In the genomic region with DNA sequence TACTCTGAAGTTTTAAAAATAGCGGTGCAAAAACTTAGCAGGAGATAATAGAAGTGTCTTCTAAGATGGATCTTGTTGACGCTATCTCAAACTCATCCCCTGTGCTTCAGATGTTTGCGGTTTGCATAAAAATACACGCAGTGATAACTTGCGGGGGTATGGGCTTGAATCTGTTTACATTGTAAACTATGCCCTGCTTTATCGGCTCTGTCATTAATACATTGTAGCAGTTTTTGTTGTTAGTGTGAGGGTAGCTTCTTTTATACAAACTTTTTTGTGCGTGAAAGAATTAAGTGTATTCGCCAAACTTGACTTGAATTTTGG, we compare ENCODE assay signal across 9 mouse cellular contexts. TPM values are rescaled to one million over a fixed set of nuclear protein-coding genes. Genes with fewer than 3 reads are reported as not detected.
DNase-seq lines count a peak whose midpoint lies in the region; ATAC-seq and TF ChIP-seq lines count a peak whose summit lies in the region.
"Had no signal": no experiment of that assay in that cellular context is flagged by ENCODE, and none has a peak within 500 bp of the region (broad histone marks: within the 10 kb centered on the region; RNA-seq: fewer than 3 reads in every experiment).

No protein-coding gene starts in this region.

- 0 out of 2 replicates have a peak, but pooled peaks cover 3% of the 10 kb centered on the region for H3K36me3 ChIP-seq in embryonic facial prominence, embryonic 14.5 days (ENCODE audit: control insufficient read depth, insufficient read depth, low read length)
- H3K36me3 ChIP-seq in intestine, embryonic 16.5 days (ENCODE audit: control insufficient read depth, insufficient read depth, low read length): no peaks in the 10 kb centered on the region
- H3K36me3 ChIP-seq in neural tube, embryonic 14.5 days (ENCODE audit: control insufficient read depth, insufficient read depth, low read length): no peaks in the 10 kb centered on the region

- no peaks in the 10 kb centered on the region for H3K27me3 ChIP-seq in embryonic facial prominence, embryonic 14.5 days (replicated peaks; ENCODE audit: control insufficient read depth, insufficient read depth, low read length)
- no peaks in the 10 kb centered on the region for H3K27me3 ChIP-seq in intestine, embryonic 16.5 days (replicated peaks; ENCODE audit: control insufficient read depth, insufficient read depth, low read length)
- no peaks in the 10 kb centered on the region for H3K27me3 ChIP-seq in neural tube, embryonic 14.5 days (ENCODE audit: control insufficient read depth, insufficient read depth, low read length)

- peak overlapping the region; percentile 72 for H3K4me2 ChIP-seq in embryonic facial prominence, embryonic 14.5 days (ENCODE audit: low read depth, low read length)
- H3K4me2 ChIP-seq in intestine, embryonic 16.5 days (ENCODE audit: low read depth, low read length): peak overlapping the region; percentile 82
- H3K4me2 ChIP-seq in neural tube, embryonic 14.5 days (ENCODE audit: low read depth, low read length): peak overlapping the region; percentile 96

- intact Hi-C loops in left cerebral cortex, adult 2 months (cut with DNase I): loop anchor here (5.0 kb wide), 1 partner anchor 140 kb away; no protein-coding TSS in a partner anchor

- H3K9ac ChIP-seq in embryonic facial prominence, embryonic 14.5 days (ENCODE audit: low read depth, low read length): peak overlapping the region; percentile 98
- H3K9ac ChIP-seq in intestine, embryonic 16.5 days (ENCODE audit: low read depth, low read length): peak overlapping the region; percentile 98
- peak overlapping the region; percentile 95 for H3K9ac ChIP-seq in neural tube, embryonic 14.5 days (replicated peaks; ENCODE audit: low read depth, low read length)

- no peak for DNase-seq in left cerebral cortex, adult 2 months (ENCODE audit: extremely low spot score in 1 of 2, low spot score in 2 of 2)
- no peak for DNase-seq in left cerebral cortex, adult 9 months (ENCODE audit: low spot score in 2 of 2)
- DNase-seq in embryonic facial prominence, embryonic 14.5 days (ENCODE audit: low spot score): no peak
- DNase-seq in gastrocnemius, postnatal 4 days (ENCODE audit: low spot score in 2 of 2): no peak
- no peak for DNase-seq in adrenal gland, adult 18-20 months (ENCODE audit: low spot score in 2 of 2)
- no peak for DNase-seq in cerebellum, postnatal 25 days

- H3K4me3 ChIP-seq in left cerebral cortex, adult 2 months: peak overlapping the region; percentile 95
- H3K4me3 ChIP-seq in embryonic facial prominence, embryonic 14.5 days (ENCODE audit: low read depth, low read length): peak overlapping the region; percentile 97
- H3K4me3 ChIP-seq in intestine, embryonic 16.5 days (ENCODE audit: low read length): peak overlapping the region; percentile 98
- H3K4me3 ChIP-seq in neural tube, embryonic 14.5 days (ENCODE audit: low read depth, low read length): peak overlapping the region; percentile 88

- H3K4me1 ChIP-seq in embryonic facial prominence, embryonic 14.5 days (ENCODE audit: control insufficient read depth, insufficient read depth, low read length): peaks cover 19% of the 10 kb centered on the region
- H3K4me1 ChIP-seq in intestine, embryonic 16.5 days (ENCODE audit: control insufficient read depth, insufficient read depth, low read length): peaks cover 22% of the 10 kb centered on the region
- H3K4me1 ChIP-seq in neural tube, embryonic 14.5 days (ENCODE audit: control insufficient read depth, insufficient read depth, low read length): peaks cover 19% of the 10 kb centered on the region

- no peak for ATAC-seq in embryonic facial prominence, embryonic 14.5 days (ENCODE audit: low read depth)
- ATAC-seq in intestine, embryonic 16.5 days: no peak
- no peak for ATAC-seq in neural tube, embryonic 14.5 days (ENCODE audit: low read depth)

- WGBS in embryonic facial prominence, embryonic 14.5 days: 5% methylated on average over 8 of the region's 8 CpGs
- WGBS in intestine, embryonic 16.5 days: 7% methylated on average over 8 of the region's 8 CpGs
- 11% methylated on average over 8 of the region's 8 CpGs for WGBS in neural tube, embryonic 14.5 days

- TF ChIP-seq CTCF in left cerebral cortex, adult 2 months (IDR thresholded peaks at IDR 0.05): no peak

- H3K9me3 ChIP-seq in embryonic facial prominence, embryonic 14.5 days (ENCODE audit: control insufficient read depth, low read length): no peaks in the 10 kb centered on the region
- no peaks in the 10 kb centered on the region for H3K9me3 ChIP-seq in intestine, embryonic 16.5 days (ENCODE audit: control insufficient read depth, low read length)
- H3K9me3 ChIP-seq in neural tube, embryonic 14.5 days (ENCODE audit: control insufficient read depth, low read length): no peaks in the 10 kb centered on the region

- no peak overlapping the region for H3K27ac ChIP-seq in left cerebral cortex, adult 2 months
- H3K27ac ChIP-seq in embryonic facial prominence, embryonic 14.5 days (replicated peaks; ENCODE audit: low read depth, low read length): peak overlapping the region; percentile 95
- H3K27ac ChIP-seq in intestine, embryonic 16.5 days (ENCODE audit: low read length): peak overlapping the region; percentile 95; the same call in 1 of the 2 replicates
- H3K27ac ChIP-seq in neural tube, embryonic 14.5 days (ENCODE audit: low read depth, low read length): peak overlapping the region; percentile 89; the same call in 1 of the 2 replicates

RNA-seq across cellular contexts. Expression of a gene that starts 2.1 kb away (rescaled TPM):
- 10 to 100 TPM; 50.1 to 54.6 TPM for total RNA-seq in left cerebral cortex, adult 2 months (2021)
- 34.5 and 34.8 TPM in 2 replicates for polyA plus RNA-seq in embryonic facial prominence, embryonic 14.5 days (2014; fragmentation: Nextera tagmentation; extraction: Ambion mirVana)
- 27.3 and 27.9 TPM in 2 replicates for polyA plus RNA-seq in intestine, embryonic 16.5 days (2015; fragmentation: Nextera tagmentation; extraction: Ambion mirVana)
- 37.2 and 42.2 TPM in 2 replicates for polyA plus RNA-seq in neural tube, embryonic 14.5 days (2014; fragmentation: Nextera tagmentation; extraction: Ambion mirVana)
- 10 to 100 TPM; 48.3 to 52.7 TPM for total RNA-seq in gastrocnemius, postnatal 4 days (2021)
- total RNA-seq in adrenal gland, adult 18-20 months (2021): 10 to 100 TPM; 54.1 to 59.7 TPM

RNA-seq across cellular contexts. Expression of a gene that starts 8.3 kb away (rescaled TPM):
- 100 to 1,000 TPM; 286 to 307 TPM for total RNA-seq in left cerebral cortex, adult 2 months (2021)
- 663 and 761 TPM in 2 replicates for polyA plus RNA-seq in embryonic facial prominence, embryonic 14.5 days (2014; fragmentation: Nextera tagmentation; extraction: Ambion mirVana)
- polyA plus RNA-seq in intestine, embryonic 16.5 days (2015; fragmentation: Nextera tagmentation; extraction: Ambion mirVana): 906 and 911 TPM in 2 replicates
- 804 and 840 TPM in 2 replicates for polyA plus RNA-seq in neural tube, embryonic 14.5 days (2014; fragmentation: Nextera tagmentation; extraction: Ambion mirVana)
- 100 to 1,000 TPM; 570 to 574 TPM for total RNA-seq in gastrocnemius, postnatal 4 days (2021)
- 100 to 1,000 TPM; 725 to 859 TPM for total RNA-seq in adrenal gland, adult 18-20 months (2021)

RNA-seq across cellular contexts. Expression of a gene that starts 20.6 kb away (rescaled TPM):
- not detected for total RNA-seq in left cerebral cortex, adult 2 months (2021)
- polyA plus RNA-seq in embryonic facial prominence, embryonic 14.5 days (2014; fragmentation: Nextera tagmentation; extraction: Ambion mirVana): 2.5 and 5.2 TPM in 2 replicates
- polyA plus RNA-seq in intestine, embryonic 16.5 days (2015; fragmentation: Nextera tagmentation; extraction: Ambion mirVana): 4.0 and 9.6 TPM in 2 replicates
- 0.48 TPM in 1 of 2 replicates, not detected in the other for polyA plus RNA-seq in neural tube, embryonic 14.5 days (2014; fragmentation: Nextera tagmentation; extraction: Ambion mirVana)
- total RNA-seq in gastrocnemius, postnatal 4 days (2021): 1 to 10 TPM in 1 of 2 experiments, under 1 TPM in 1; 0.44 to 1.0 TPM
- total RNA-seq in adrenal gland, adult 18-20 months (2021): 100 to 1,000 TPM; 605 to 839 TPM
- total RNA-seq: hematopoietic stem cell, adult 5-6 weeks had no signal

Comparison
In these comparisons a context has a peak if more than half of its experiments do, and no peak if none do; other contexts are left out.
1. RNA of a gene that starts 20.6 kb away (total RNA-seq): 605 to 839 TPM in adrenal gland, adult 18-20 months; 0.44 to 1.0 TPM in gastrocnemius, postnatal 4 days and not detected in left cerebral cortex, adult 2 months; every median in the first group is over 100 times any median in the second.
2. Peak in every context shown above with its lines, with median percentiles within 50 percentile points of each other: H3K4me3 ChIP-seq, H3K4me2 ChIP-seq and H3K9ac ChIP-seq.